Mouse (Mus musculus): ENCODE data around the gene F830045P16Rik. TPM values are rescaled to one million over a fixed set of nuclear protein-coding genes. Genes with fewer than 3 reads are reported as not detected.

Gene F830045P16Rik
- polyA plus RNA-seq, 1 experiment = not detected

- Histone ChIP-seq H3K27me3 (ENCODE audit: control insufficient read depth, insufficient read depth, low read length, poor library complexity, severe bottlenecking) (no peaks in the 10 kb centered on the region), H3K36me3 (ENCODE audit: control insufficient read depth, insufficient read depth, low read length, poor library complexity, severe bottlenecking) (no peaks in the 10 kb centered on the region), H3K4me3 (ENCODE audit: low read depth, low read length) (no peak overlapping the region), H3K4me1 (ENCODE audit: control insufficient read depth, insufficient read depth, low read length) (no peaks in the 10 kb centered on the region), H3K27ac (ENCODE audit: insufficient read depth, low read length) (no peak overlapping the region), H3K9me3 (replicated peaks; ENCODE audit: control insufficient read depth, insufficient read depth, low read length, poor library complexity, severe bottlenecking) (peaks cover 3% of the 10 kb centered on the region; the same call in 1 of the 2 replicates), H3K9ac (ENCODE audit: low read depth, poor library complexity, severe bottlenecking) (no peak overlapping the region)
- TF ChIP-seq CTCF (IDR thresholded peaks at IDR 0.05; ENCODE audit: low read depth, low read length) = no peak
- TF ChIP-seq EP300 (IDR thresholded peaks at IDR 0.05; ENCODE audit: insufficient read depth, low read depth, low read length) = no peak
- TF ChIP-seq POLR2A (IDR thresholded peaks at IDR 0.05; ENCODE audit: insufficient read depth, low read length) = no peak
These were observed 126.1 kb downstream of the F830045P16Rik start for GRCm38 (mm10) chr2:129410344-129410743.

- H3K4me3 ChIP-seq (ENCODE audit: low read depth, low read length) = no peak overlapping the region
- TF ChIP-seq POLR2A (IDR thresholded peaks at IDR 0.05; ENCODE audit: insufficient read depth, low read length) = no peak
- 0 out of 2 replicates have a peak, but pooled peaks have one; percentile 15 for TF ChIP-seq EP300 (IDR thresholded peaks at IDR 0.05; ENCODE audit: insufficient read depth, low read depth, low read length)
- TF ChIP-seq CTCF (IDR thresholded peaks at IDR 0.05; ENCODE audit: low read depth, low read length) = peak; percentile 82
- no peaks in the 10 kb centered on the region for H3K27me3 ChIP-seq (ENCODE audit: control insufficient read depth, insufficient read depth, low read length, poor library complexity, severe bottlenecking)
- H3K27ac ChIP-seq (ENCODE audit: insufficient read depth, low read length) = no peak overlapping the region
- peaks cover 3% of the 10 kb centered on the region; the same call in 1 of the 2 replicates for H3K9me3 ChIP-seq (replicated peaks; ENCODE audit: control insufficient read depth, insufficient read depth, low read length, poor library complexity, severe bottlenecking)
- no peaks in the 10 kb centered on the region for H3K4me1 ChIP-seq (ENCODE audit: control insufficient read depth, insufficient read depth, low read length)
- no peak overlapping the region for H3K9ac ChIP-seq (ENCODE audit: low read depth, poor library complexity, severe bottlenecking)
- H3K36me3 ChIP-seq (ENCODE audit: control insufficient read depth, insufficient read depth, low read length, poor library complexity, severe bottlenecking) = no peaks in the 10 kb centered on the region
These were observed 127.9 kb downstream of the F830045P16Rik start for GRCm38 (mm10) chr2:129408476-129408875.

Other genes with a start within 250 kb of the F830045P16Rik start
- 53.1 and 58.1 TPM in 2 replicates for gene Ckap2l, start 239.4 kb downstream of the F830045P16Rik start, polyA plus RNA-seq (2011; ENCODE audit: insufficient read depth, insufficient read length, low read depth, missing spikeins)
- gene Il1a, start 226.6 kb downstream of the F830045P16Rik start, polyA plus RNA-seq (2011; ENCODE audit: insufficient read depth, insufficient read length, low read depth, missing spikeins) = not detected in 2 replicates
- not detected in 2 replicates for gene Il1b, start 165.5 kb downstream of the F830045P16Rik start, polyA plus RNA-seq (2011; ENCODE audit: insufficient read depth, insufficient read length, low read depth, missing spikeins)
- gene Sirpa, start 56.2 kb upstream of the F830045P16Rik start, polyA plus RNA-seq (2011; ENCODE audit: insufficient read depth, insufficient read length, low read depth, missing spikeins) = 7.7 and 8.5 TPM in 2 replicates
- not detected in 2 replicates for gene Pdyn, start 163.2 kb upstream of the F830045P16Rik start, polyA plus RNA-seq (2011; ENCODE audit: insufficient read depth, insufficient read length, low read depth, missing spikeins)

All from ES-Bruce4 (cell line).